Mouse (Mus musculus): Measurements from ENCODE around the gene Rab30. TPM values are rescaled to one million over a fixed set of nuclear protein-coding genes. Genes with fewer than 3 reads are reported as not detected.

The Rab30 gene
- total RNA-seq, 1 experiment from 2014 or later = 3.2 TPM

GRCm38 (mm10) chr7:92799665-92800595 is 58.5 kb downstream of the Rab30 start:
- no peak for DNase-seq

- DNase-seq = no peak
These were observed 60.8 kb downstream of the Rab30 start for GRCm38 (mm10) chr7:92802158-92802557.

- DNase-seq = no peak
These were observed 61.8 kb downstream of the Rab30 start for GRCm38 (mm10) chr7:92803191-92803590.

- DNase-seq = no peak
These were observed 63.7 kb downstream of the Rab30 start for GRCm38 (mm10) chr7:92804919-92805668.

GRCm38 (mm10) chr7:92806512-92807188 is 65.2 kb downstream of the Rab30 start:
- no peak for DNase-seq

- peak; percentile 44 for DNase-seq
These were observed 66.1 kb downstream of the Rab30 start for GRCm38 (mm10) chr7:92807482-92807881.

GRCm38 (mm10) chr7:92811667-92812279 is 70.4 kb downstream of the Rab30 start:
- no peak for DNase-seq

- DNase-seq = no peak
These were observed 75.8 kb downstream of the Rab30 start for GRCm38 (mm10) chr7:92817242-92817641.

GRCm38 (mm10) chr7:92817886-92818285 is 76.5 kb downstream of the Rab30 start:
- no peak for DNase-seq

GRCm38 (mm10) chr7:92819656-92820055 is 78.3 kb downstream of the Rab30 start:
- DNase-seq = no peak

GRCm38 (mm10) chr7:92820410-92820809 is 79.0 kb downstream of the Rab30 start:
- no peak for DNase-seq

- no peak for DNase-seq
These were observed 79.6 kb downstream of the Rab30 start for GRCm38 (mm10) chr7:92820941-92821465.

GRCm38 (mm10) chr7:92821871-92822270 is 80.5 kb downstream of the Rab30 start:
- no peak for DNase-seq

- no peak for DNase-seq
These were observed 81.2 kb downstream of the Rab30 start for GRCm38 (mm10) chr7:92822409-92823101.

- no peak for DNase-seq
These were observed 84.8 kb downstream of the Rab30 start for GRCm38 (mm10) chr7:92826248-92826647.

GRCm38 (mm10) chr7:92827981-92828380 is 86.6 kb downstream of the Rab30 start:
- no peak for DNase-seq

GRCm38 (mm10) chr7:92832395-92832794 is 91.0 kb downstream of the Rab30 start:
- no peak for DNase-seq

GRCm38 (mm10) chr7:92834391-92834790 is 93.0 kb downstream of the Rab30 start:
- no peak for DNase-seq

GRCm38 (mm10) chr7:92836447-92836846 is 95.0 kb downstream of the Rab30 start:
- DNase-seq = no peak

- no peak for DNase-seq
These were observed 95.8 kb downstream of the Rab30 start for GRCm38 (mm10) chr7:92837226-92837625.

GRCm38 (mm10) chr7:92837907-92838306 is 96.5 kb downstream of the Rab30 start:
- no peak for DNase-seq

All from adrenal gland, postnatal 25 days (tissue).